Mouse (Mus musculus) C2C12 (cell line): Measurements from ENCODE around the gene Ftl1.

ENCODE experiments used
- CEBPB ChIP-seq: IDR thresholded peaks from one replicate; pipeline ENCODE4 v1.6.1; 2011; ENCODE audit warnings: low read depth, mild to moderate bottlenecking, control low read depth, moderate library complexity
- CTCF ChIP-seq: IDR thresholded peaks from one replicate; pipeline ENCODE4 v1.5.1; 2011; ENCODE audit not compliant: control insufficient read depth, insufficient read depth, insufficient read length
- MAX ChIP-seq: IDR thresholded peaks from one replicate; pipeline ENCODE4 v1.6.1; 2011; ENCODE audit warnings: mild to moderate bottlenecking, control low read depth
- MYOD1 ChIP-seq: IDR thresholded peaks from one replicate; pipeline ENCODE4 v1.6.1; 2011; ENCODE audit warnings: low read depth; ENCODE audit not compliant: control insufficient read depth, insufficient read length
- USF1 ChIP-seq: IDR thresholded peaks from one replicate; pipeline ENCODE4 v1.6.1; 2011; ENCODE audit warnings: low read depth, mild to moderate bottlenecking, control low read depth, moderate library complexity

DNA sequence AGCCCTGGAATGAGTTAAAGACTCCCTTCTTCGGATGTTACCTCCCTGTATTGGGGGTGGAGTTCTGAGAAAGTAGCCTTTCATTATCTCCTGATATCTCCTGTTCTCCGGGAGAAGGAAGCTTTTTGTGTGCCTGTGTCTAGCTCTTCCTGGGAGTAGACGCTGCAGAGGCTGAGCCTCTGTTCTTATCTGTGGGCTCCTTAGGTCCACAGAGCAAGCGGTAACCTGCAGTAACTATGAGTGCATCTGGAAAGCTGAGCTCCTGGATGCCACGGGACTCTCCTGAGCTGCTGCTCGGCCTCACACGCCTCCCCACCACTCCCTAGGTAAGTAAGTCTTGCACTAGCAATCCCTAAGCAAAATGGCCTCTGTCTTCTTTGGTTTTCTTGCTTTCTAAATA lies 26.5 kb upstream of the Ftl1 start:
- TF ChIP-seq CTCF (no peak), USF1 (no peak), MYOD1 (no peak), MAX (no peak), CEBPB (no peak)
